Mouse (Mus musculus) adrenal gland, adult 8-10 months (tissue): ENCODE data around the gene Ptprn2. TPM values are rescaled to one million over a fixed set of nuclear protein-coding genes. Genes with fewer than 3 reads are reported as not detected.
A peak's percentile ranks its signal among the peaks of the same experiment; 100 is the strongest.

Experiments
- DNase-seq: peaks from one replicate; pipeline ENCODE4 v3.0.0; 2022
- total RNA-seq, 4 experiments: library from RNA; stranded (reverse); gene quantifications; 2 replicates each; pipeline ENCODE4 v1.2.4; 2022

Gene Ptprn2
- total RNA-seq, 4 experiments from 2014 or later = 24.1 to 40.1 (median 28.9) TPM

DNA sequence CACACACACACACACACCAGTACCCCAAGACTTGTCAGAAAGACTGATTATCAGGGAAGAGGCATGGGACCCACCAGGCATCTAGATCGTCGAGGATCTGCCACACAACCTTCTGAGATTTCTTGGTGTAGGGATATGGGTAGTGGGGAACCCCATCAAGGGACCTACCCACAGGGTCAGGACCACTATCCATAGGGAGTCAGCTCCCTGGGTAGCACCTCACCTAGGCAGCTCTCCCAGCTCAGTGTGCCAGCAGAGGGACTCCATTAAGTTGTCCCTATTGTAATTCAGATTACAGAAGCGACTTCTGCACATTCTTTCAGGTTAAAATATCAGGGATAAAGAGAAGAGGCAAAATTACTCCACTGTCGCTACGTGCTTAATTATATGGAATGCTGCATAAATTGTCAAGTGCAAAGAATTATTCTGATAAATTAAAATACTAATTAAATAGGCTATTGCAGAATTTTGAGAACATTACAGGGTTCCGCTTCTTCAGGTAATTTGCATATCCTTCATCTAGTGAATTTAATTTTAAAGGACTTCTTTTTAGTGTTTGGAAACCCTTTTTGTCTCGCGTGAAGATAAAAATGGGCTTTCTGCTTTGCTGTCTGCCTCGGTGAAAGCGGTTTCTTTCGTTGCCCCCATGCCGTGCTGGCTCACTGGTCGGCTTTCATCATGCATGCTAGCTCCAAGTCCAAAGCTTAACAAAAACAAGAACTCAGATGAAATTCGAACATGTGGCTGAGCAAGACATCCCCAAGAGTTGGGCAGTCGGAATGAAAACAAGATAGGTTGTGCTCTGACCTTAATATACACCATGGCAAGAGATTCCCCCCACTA lies 531.5 kb downstream of the Ptprn2 start:
- no peak for DNase-seq

GRCm38 (mm10) chr12:117017912-117018311 lies 532.4 kb downstream of the Ptprn2 start:
- DNase-seq = no peak

DNA sequence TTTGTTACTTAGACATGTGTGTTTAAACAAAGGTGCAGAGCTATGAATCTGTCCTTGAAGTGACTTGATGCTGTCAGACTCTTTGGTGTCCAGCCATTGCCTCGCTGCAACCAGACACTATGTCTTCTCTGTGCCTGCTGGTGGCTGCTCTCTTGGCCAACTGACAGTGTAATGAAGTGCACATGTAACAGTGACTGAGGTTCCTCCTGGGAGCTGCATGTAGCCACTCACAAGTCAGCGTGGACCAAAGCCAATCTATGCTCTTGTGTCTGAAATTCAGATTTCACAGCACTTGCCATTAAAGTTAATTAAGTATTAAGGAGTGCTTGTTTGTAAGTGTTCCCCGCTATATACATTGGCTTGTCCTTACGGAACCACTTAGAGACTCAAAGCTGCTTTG lies 537.7 kb downstream of the Ptprn2 start:
- no peak for DNase-seq

DNA sequence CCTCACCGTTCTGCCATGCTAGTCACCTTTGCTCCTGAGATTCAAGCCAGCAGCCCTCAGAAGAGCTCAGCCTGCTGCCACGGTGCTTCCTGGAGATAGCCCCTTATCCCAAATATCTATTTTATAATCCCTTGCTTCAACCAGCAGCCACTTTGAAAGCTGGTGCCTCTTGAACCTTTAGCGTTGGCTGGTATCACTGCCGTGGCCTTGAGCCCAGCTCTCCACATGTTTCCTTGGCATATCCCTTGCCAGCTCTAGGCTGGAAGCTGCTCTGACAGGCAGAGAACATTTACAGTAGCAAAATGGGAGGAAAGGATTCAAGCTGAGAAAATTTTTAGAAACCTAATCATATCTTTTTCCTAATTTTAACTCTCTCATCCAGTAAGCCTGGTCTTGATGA lies 539.4 kb downstream of the Ptprn2 start:
- peak; percentile 29 for DNase-seq

DNA sequence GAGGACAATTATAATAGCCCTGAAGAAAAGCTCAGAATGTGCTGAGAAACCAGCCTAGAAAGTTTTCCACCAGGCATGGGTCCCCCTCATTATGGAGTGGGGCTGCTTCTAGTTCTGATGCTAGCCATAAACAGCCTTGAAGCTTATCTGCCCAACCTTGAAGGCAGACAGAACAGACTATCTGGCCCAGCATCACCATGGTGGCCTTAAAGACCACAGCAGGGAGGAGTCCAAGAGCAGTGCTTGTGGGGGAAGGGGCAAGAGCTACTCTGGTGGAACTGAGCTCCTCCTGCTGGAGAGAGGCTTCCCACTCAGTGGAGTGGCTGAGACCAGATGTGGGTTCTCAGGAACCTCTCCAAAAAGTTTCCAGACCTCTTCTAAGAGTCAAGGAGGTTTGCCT lies 540.2 kb downstream of the Ptprn2 start:
- DNase-seq = peak; percentile 19

DNA sequence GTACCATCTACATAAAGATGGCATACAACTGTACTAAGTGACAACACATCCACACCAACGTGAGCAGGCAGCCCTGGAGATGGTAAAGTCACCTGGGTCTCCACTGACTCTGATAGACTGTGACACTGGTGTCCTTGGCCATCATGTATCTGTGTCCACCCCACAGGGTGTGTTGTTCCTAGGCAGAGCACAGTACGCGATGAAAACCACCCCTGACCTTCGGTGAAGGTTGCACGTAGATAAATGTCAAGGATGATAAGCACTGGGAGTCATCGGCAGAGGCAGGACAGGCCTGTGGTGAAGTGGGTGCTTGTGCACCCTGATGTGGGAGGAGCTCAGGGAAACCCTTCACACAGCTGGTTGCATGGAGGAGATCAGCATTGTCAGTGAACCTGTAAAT lies 541.8 kb downstream of the Ptprn2 start:
- DNase-seq = peak; percentile 65

DNA sequence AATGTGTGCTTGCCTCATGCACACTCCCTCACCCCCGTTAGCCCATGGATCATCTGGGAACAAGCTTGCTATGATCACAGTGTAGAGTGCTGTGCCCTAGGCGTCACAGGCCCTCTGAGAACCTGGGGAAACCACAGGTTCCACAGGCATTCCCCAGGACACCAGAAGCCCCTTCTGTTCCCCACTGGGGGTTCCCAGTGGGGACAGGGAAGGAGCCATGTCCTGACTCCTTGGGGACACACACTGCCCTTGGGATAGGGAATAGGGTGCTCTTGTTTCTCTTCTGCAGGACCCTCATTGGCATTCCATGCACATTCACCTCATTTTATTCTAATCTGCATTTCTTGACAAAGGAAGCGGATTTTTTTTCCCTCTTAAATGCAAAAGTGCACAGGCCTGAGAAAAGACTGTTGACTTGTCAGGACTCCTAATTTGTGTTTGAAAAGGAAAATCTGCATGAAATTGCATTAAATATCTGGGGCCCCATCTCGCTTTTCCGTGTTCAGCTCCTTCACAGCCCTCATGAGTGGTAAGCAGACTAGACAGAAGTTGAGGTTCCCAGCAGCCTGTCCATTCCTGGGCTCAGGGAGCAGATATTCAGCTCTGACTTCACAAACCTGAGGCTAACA lies 542.9 kb downstream of the Ptprn2 start:
- no peak for DNase-seq

DNA sequence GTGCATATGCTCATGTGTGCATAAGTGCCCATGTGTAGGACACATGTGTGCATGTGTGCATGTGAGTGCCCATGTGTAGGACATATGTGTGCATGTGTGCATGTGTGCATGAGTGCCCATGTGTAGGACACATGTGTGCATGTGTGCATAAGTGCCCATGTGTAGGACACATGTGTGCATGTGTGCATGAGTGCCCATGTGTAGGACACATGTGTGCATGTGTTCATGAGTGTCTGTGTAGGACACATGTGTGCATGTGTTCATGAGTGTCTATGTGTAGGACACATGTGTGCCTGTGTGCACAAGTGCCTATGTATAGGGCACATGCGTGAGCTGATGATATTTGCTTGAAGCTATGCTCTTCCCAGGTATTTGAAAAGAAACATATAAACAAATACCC lies 547.7 kb downstream of the Ptprn2 start:
- DNase-seq = no peak

DNA sequence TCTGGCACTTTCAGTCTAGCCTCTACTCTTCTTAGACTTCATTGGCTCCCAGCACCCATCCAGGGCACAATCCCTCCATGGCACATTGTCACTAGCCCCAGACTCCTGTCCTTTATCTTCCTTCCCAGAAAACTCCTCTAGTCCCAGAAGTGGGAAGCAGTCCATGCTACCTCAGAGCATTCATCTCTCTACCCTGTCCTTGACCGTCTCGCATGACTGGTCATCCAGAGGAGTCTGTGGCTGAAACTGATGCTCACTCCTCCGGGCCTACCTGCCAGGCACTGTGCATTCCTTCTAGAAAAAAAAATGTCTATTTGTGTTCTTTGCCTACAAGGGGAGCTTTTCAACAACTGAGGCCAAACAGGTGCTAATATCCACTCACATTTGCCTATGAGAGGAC lies 549.0 kb downstream of the Ptprn2 start:
- no peak for DNase-seq

- peak; percentile 52 for DNase-seq
These were observed 549.7 kb downstream of the Ptprn2 start for GRCm38 (mm10) chr12:117035243-117035642.

DNA sequence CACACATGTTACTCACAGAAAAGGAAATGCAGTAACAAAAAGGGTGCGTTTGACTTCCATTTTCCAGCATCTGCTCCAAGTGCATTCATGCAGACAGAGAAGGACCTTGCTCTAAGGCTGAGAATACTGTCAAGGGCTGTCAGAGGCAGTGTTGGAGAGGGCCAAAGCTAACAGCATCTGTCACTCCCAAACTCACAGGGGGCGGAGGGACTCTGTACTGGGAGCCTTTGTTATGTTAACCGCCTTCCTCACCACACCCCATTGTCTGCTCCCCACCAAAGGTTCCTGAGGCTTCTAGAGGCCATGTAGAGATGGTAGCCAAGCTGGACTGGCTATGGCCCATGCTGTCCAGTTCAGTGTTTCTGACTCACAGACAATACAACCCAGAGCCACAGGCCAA lies 553.9 kb downstream of the Ptprn2 start:
- no peak for DNase-seq

DNA sequence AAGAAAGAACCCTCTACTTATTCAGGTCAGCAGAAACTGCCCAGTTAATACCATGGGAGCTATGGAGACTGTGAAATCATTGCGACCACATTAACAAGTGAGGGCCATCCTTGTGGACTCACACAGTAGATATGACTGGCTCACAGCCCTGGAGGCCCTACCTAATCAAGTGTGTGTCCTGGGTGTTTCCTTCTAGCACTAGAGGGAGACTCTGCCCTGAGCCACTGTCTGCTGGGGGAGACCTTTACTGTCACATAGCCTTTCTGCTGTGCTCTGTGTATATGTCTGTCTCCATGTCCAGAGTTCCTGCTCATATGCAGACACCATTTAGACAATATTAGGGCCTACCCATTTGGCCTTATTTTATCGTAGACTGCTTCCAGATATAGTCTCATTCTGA lies 555.9 kb downstream of the Ptprn2 start:
- no peak for DNase-seq

DNA sequence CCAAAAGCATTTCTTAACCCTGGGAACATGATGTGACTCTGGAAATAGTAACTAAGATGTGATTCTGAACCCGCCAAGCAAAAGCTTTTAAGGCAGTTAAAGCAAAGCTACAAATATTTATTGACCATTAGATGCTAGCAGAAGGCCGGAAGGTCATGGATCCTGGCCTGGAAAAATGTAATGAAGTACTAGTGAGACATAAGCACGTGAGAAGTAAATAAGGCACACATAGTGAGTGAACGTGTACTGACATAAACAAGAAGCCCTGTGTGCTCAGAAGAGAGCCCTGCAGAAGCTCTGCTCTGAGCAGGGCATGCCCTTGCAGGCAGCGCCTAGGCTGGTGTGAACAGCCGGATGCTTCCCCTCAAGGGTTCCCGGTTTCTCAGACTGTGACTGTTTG lies 557.2 kb downstream of the Ptprn2 start:
- DNase-seq = no peak

- DNase-seq = no peak
These were observed 562.1 kb downstream of the Ptprn2 start for GRCm38 (mm10) chr12:117047384-117048251.

DNA sequence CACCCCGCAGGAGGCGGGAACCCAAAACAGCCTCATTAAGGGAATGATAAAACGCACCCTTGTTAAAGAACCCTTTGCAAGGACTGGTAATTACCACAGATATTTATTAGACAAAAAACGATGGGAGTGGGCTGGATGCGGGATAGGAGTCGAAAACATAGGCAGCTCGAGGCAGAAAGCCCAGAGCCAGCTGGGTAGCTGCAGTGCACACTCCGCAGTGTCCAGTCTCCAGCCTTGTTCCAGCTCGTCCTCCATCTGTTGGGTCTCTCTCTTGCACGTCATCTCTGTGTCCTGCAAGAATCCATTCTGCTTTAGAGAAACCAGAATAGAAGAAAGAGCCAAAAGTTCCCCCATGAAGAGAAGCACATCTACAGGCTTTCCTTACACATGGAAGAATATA lies 564.3 kb downstream of the Ptprn2 start:
- DNase-seq = no peak

DNA sequence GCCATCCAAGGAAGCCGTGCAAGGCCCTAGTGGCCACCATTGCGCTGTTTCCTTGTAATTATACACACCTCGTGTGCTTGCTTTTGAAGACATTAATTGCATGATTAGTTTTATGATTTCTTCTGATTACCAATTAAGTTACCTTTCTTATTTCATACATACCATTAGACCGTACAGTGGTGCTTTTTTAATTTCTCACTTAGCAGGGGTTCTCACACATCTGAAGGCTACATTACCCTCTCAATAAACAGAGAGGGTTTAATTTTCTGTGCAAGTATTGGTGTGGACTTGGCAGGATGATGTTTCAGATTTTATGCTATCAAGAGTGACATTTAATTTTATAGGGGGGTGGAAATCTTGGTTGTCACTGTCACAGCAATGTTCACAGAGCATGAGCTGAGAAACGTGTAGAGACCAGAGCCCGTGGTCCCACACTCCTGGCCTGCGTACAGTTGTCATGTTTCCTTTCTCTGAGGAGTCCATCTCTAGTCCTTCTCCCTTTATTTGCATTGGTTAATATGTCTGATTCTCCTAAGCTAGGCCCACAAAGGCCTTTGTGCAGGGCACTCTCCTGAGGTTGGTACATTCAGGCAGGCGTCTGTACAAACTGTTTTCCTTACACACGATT lies 567.8 kb downstream of the Ptprn2 start:
- DNase-seq = no peak

DNA sequence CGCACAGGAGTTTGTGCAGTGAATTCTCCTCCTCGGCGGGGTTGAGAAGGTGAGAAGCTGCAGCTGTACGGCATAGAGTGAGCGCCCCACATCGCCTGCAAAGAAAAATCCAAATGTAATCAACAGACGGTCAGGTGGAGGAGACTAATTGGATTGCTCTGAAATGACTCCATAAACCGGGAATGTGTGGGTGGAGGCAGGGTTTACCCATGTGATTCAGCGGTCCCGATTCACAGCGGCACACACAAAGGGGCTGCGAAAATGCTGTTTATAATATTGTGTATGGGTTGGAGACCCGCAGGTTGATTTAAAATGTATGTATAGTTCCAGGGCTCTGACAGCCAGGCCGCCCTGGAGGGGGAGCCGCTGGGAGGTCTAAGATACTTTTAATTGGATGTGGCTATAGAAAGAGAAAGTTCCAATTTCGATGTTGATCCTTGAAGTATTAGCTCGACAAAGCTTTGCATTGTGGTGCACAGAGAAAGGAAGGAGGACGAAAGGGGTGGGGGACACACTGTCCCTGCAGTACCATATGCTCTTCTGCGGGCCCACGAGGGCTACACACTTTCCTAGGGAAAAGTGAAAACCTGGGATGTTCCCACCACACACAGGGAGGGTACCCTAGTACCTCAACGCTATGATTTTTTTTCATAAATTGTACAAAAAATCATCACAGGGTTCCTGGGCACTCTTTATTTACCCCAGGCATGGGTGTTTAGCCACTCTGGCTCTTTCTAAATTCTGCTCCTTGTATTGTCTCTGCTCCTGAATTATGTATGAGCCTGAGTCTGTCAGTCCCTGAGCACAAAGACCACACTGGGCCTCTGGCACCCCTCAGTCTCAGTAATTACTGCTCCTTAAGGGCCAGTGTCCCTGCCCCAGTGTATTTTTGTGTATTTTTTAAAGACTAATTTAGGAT lies 568.6 kb downstream of the Ptprn2 start:
- no peak for DNase-seq

GRCm38 (mm10) chr12:117054925-117055570 lies 569.5 kb downstream of the Ptprn2 start:
- no peak for DNase-seq

DNA sequence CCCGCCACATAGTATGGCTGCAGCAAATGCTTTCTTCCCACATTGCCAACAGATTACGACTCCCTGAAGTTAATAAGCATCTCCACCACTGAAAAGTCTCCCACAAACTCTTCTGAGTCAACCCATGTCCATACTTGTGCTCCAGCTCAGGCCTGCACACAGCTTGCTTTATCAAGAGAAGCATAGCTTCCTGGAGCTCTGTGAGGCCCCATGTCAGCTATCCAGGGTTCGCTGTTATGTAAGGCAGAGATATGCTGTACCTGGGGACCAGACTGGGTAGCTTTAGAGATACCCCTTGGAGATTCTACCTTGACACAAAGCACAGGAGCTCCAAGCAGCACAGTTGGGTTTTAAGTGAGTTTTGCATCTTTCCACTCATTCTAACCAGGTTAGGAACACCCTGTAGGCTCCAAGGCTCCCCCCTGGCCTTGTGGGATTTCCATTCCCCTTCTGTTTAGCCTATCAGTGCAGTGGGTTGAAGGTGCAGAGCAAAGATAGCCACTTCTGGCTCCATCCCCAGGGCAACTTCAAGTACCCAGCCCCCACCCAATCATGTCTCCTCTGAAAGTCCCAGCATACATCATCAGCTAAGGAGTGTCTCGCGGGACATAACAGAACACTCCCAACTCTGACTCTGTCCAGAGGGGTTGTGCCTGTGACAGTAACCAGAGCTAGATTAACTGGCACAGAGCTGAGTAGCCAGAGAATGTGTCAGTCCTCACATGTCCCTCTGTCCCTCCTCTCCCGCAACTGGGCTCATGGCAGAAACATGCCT lies 572.9 kb downstream of the Ptprn2 start:
- DNase-seq = no peak

- no peak for DNase-seq
These were observed 573.5 kb downstream of the Ptprn2 start for GRCm38 (mm10) chr12:117058975-117059374.
